Mouse (Mus musculus) kidney, adult 2 months (tissue): ENCODE measurements around the gene Git2. TPM values are rescaled to one million over a fixed set of nuclear protein-coding genes. Genes with fewer than 3 reads are reported as not detected.

ENCODE experiments used
- DNase-seq: peaks from one replicate; pipeline ENCODE4 v3.0.0; 2021
- H3K27ac ChIP-seq: fragments of 200-500 bp; 2 replicates; pipeline ENCODE4 v1.5.1; 2012; ENCODE audit warnings: low read depth, low read length, control low read depth, inconsistent platforms; ENCODE audit not compliant: insufficient read depth
- H3K27me3 ChIP-seq: fragments of 200-500 bp; replicated peaks from 2 replicates; pipeline ENCODE4 v1.6.1; 2012; ENCODE audit warnings: mild to moderate bottlenecking, moderate library complexity, low read length, inconsistent platforms; ENCODE audit not compliant: control insufficient read depth, insufficient read depth
- H3K36me3 ChIP-seq: fragments of 200-500 bp; 2 replicates; pipeline ENCODE4 v1.6.1; 2012; ENCODE audit warnings: mild to moderate bottlenecking, moderate library complexity, low read length, inconsistent platforms; ENCODE audit not compliant: control insufficient read depth, insufficient read depth
- H3K4me1 ChIP-seq: fragments of 200-500 bp; 2 replicates; pipeline ENCODE4 v1.6.1; 2011; ENCODE audit warnings: low read length; ENCODE audit not compliant: control insufficient read depth, insufficient read depth
- H3K4me3 ChIP-seq: fragments of 200-500 bp; 2 replicates; pipeline ENCODE4 v1.5.1; 2011; ENCODE audit warnings: mild to moderate bottlenecking, low read depth, low read length, control low read depth; ENCODE audit not compliant: insufficient read depth
- CTCF ChIP-seq: fragments of 200-500 bp; conservative IDR thresholded peaks from 2 replicates; pipeline ENCODE4 v1.5.1; 2011; ENCODE audit warnings: low read depth, mild to moderate bottlenecking, control low read depth, low read length, moderate library complexity, mixed read lengths; ENCODE audit not compliant: insufficient read depth, insufficient read length
- POLR2A ChIP-seq: fragments of 200-500 bp; IDR thresholded peaks from one replicate; pipeline ENCODE4 v1.6.1; 2011; ENCODE audit warnings: low read depth, low read length, control low read depth
- whole genome bisulfite sequencing: fragments of 180-500 bp; shearing (Covaris S2); methylation state at CpG from one replicate; pipeline ENCODE4 v1.1.7; 2018; 5-methylcytosine and 5-hydroxymethylcytosine counted together
- polyA plus RNA-seq: library from polyadenylated mRNA; depleted of rRNA; stranded (reverse); fragments of >200 nt; gene quantifications from 2 replicates; pipeline ENCODE4 v1.2.3, GENCODE M21; 2012

Gene Git2
- polyA plus RNA-seq, 1 experiment: 30.5 TPM

GRCm38 (mm10) chr5:114784622-114785165 is 9.4 kb upstream of the Git2 start:
- no peak overlapping the region for H3K4me3 ChIP-seq
- DNase-seq: peak; percentile 45
- H3K27ac ChIP-seq: 0 out of 2 replicates have a peak overlapping the region, but pooled peaks have one; percentile 7
- no peaks in the 10 kb centered on the region for H3K36me3 ChIP-seq
- H3K4me1 ChIP-seq: no peaks in the 10 kb centered on the region
- H3K27me3 ChIP-seq: no peaks in the 10 kb centered on the region
- TF ChIP-seq POLR2A: no peak
- 60% methylated on average over 16 of the region's 16 CpGs for WGBS

- DNase-seq: no peak
- no peak overlapping the region for H3K27ac ChIP-seq
- H3K27me3 ChIP-seq: no peaks in the 10 kb centered on the region
- no peak overlapping the region for H3K4me3 ChIP-seq
- no peaks in the 10 kb centered on the region for H3K4me1 ChIP-seq
- TF ChIP-seq POLR2A: no peak
- TF ChIP-seq CTCF: no peak
- 77% methylated on average over 12 of the region's 12 CpGs for WGBS
- no peaks in the 10 kb centered on the region for H3K36me3 ChIP-seq
These were observed 8.3 kb upstream of the Git2 start for GRCm38 (mm10) chr5:114783405-114784163.

- no peak for DNase-seq
- H3K27ac ChIP-seq: no peak overlapping the region
- no peak overlapping the region for H3K4me3 ChIP-seq
- TF ChIP-seq POLR2A: no peak
- TF ChIP-seq CTCF: no peak
- no peaks in the 10 kb centered on the region for H3K36me3 ChIP-seq
- H3K4me1 ChIP-seq: no peaks in the 10 kb centered on the region
- no peaks in the 10 kb centered on the region for H3K27me3 ChIP-seq
- 72% methylated on average over 9 of the region's 9 CpGs for WGBS
These were observed 7.7 kb upstream of the Git2 start for GRCm38 (mm10) chr5:114782991-114783390.

- 83% methylated on average over 7 of the region's 7 CpGs for WGBS
- no peak for DNase-seq
These were observed 5.6 kb upstream of the Git2 start for GRCm38 (mm10) chr5:114780912-114781311.

GRCm38 (mm10) chr5:114779956-114780489 is 4.7 kb upstream of the Git2 start:
- no peaks in the 10 kb centered on the region for H3K27me3 ChIP-seq
- TF ChIP-seq POLR2A (no peak), CTCF (no peak)
- no peaks in the 10 kb centered on the region for H3K36me3 ChIP-seq
- WGBS: 61% methylated on average over 7 of the region's 7 CpGs
- no peaks in the 10 kb centered on the region for H3K4me1 ChIP-seq
- H3K4me3 ChIP-seq: no peak overlapping the region
- H3K27ac ChIP-seq: no peak overlapping the region
- no peak for DNase-seq

More at GRCm38 (mm10) chr5:114780912-114781311, 5.6 kb upstream of the Git2 start:
- Histone ChIP-seq H3K27me3 (no peaks in the 10 kb centered on the region), H3K4me1 (no peaks in the 10 kb centered on the region), H3K4me3 (no peak overlapping the region), H3K27ac (no peak overlapping the region), H3K36me3 (no peaks in the 10 kb centered on the region)
- TF ChIP-seq CTCF (no peak), POLR2A (no peak)

GRCm38 (mm10) chr5:114776174-114776573 is 857 bp upstream of the Git2 start:
- H3K4me3 ChIP-seq: no peak overlapping the region
- TF ChIP-seq POLR2A (no peak), CTCF (no peak)
- H3K27ac ChIP-seq: no peak overlapping the region
- H3K4me1 ChIP-seq: no peaks in the 10 kb centered on the region; the same call in 1 of the 2 replicates
- 80% methylated on average over 7 of the region's 7 CpGs for WGBS
- DNase-seq: no peak
- no peaks in the 10 kb centered on the region for H3K36me3 ChIP-seq
- H3K27me3 ChIP-seq: no peaks in the 10 kb centered on the region

GRCm38 (mm10) chr5:114774403-114775051 is 790 bp downstream of the Git2 start, which contains the start of gene Ankrd13a:
TSS of gene Ankrd13a (plus strand) at chr5:114774677.
- Histone ChIP-seq H3K36me3 (no peaks in the 10 kb centered on the region), H3K4me1 (no peaks in the 10 kb centered on the region; the same call in 1 of the 2 replicates), H3K27me3 (no peaks in the 10 kb centered on the region), H3K4me3 (peak within 1 kb of the TSS; percentile 78), H3K27ac (peak within 1 kb of the TSS; percentile 98)
- 1% methylated on average over 72 of the region's 73 CpGs for WGBS
- DNase-seq: peak; percentile 95
- TF ChIP-seq POLR2A (peak; percentile 34), CTCF (no peak)
